Mouse (Mus musculus): ENCODE measurements around the gene Pex6.

DNA sequence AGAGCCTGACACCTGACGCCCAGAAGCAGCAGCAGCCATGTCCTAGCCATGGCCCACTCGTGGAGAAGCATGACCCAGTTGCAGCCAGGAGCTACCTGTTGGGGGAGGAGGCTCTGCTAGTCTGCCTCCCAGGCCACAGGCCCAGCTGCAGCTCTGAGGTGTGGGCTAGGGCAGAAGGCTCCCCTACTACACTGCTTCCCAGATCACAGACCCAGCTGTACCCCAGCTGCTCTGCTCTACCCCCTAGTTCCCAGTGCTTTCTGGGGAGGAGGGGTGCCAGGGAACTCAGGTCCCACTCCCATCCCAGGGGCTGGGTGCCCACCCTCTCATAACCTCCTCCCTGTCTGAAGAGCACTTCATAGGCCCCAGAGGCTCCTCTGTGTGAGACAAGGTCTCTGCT lies 52.3 kb downstream of the Pex6 start, which contains the start of gene Ptcra:
- TF ChIP-seq CTCF (IDR thresholded peaks at IDR 0.05; ENCODE audit: low read depth), result no peak
- no peak for TF ChIP-seq EP300 (IDR thresholded peaks at IDR 0.05; ENCODE audit: low read depth)

Data from heart, postnatal 0 days (tissue).